Mouse (Mus musculus) heart, embryonic 14.5 days (tissue): Measurements from ENCODE around the gene Slc10a1. TPM values are rescaled to one million over a fixed set of nuclear protein-coding genes. Genes with fewer than 3 reads are reported as not detected.

ENCODE experiments used
- ATAC-seq: fragments of 200-750 bp; cut with Nextera tagmentation; 2 replicates; pipeline ENCODE4 v1.8.0; 2017; ENCODE audit warnings: low read depth, moderate TSS enrichment; ENCODE audit not compliant: insufficient number of reproducible peaks, insufficient read depth, low FRiP score
- H3K27ac ChIP-seq, 2 experiments: fragments of 200-500 bp in 1 of 2; fragments of 300-500 bp in 1 of 2; sonication (generic) in 1 of 2; replicated peaks in 1 of 2; 2 replicates each; pipeline ENCODE4 v1.5.1; 2012 to 2014; ENCODE audit warnings: low read depth in 2 of 2, low read length in 2 of 2, control low read depth in 1 of 2, mild to moderate bottlenecking in 1 of 2, mixed read lengths in 1 of 2; ENCODE audit not compliant: control insufficient read depth in 1 of 2, insufficient read depth in 1 of 2
- H3K27me3 ChIP-seq: fragments of 300-500 bp; sonication (generic); 2 replicates; pipeline ENCODE4 v1.6.1; 2014; ENCODE audit warnings: mild to moderate bottlenecking, low read length, control low read depth; ENCODE audit not compliant: control insufficient read depth, insufficient read depth
- H3K36me3 ChIP-seq: fragments of 300-500 bp; sonication (generic); 2 replicates; pipeline ENCODE4 v1.6.1; 2014; ENCODE audit warnings: mild to moderate bottlenecking, control low read depth, low read length, mixed read lengths; ENCODE audit not compliant: control insufficient read depth, insufficient read depth
- H3K4me1 ChIP-seq, 2 experiments: fragments of 200-500 bp in 1 of 2; fragments of 300-500 bp in 1 of 2; sonication (generic) in 1 of 2; 2 replicates each; pipeline ENCODE4 v1.6.1; 2012 to 2014; ENCODE audit warnings: low read length in 2 of 2, control low read depth in 1 of 2, mixed read lengths in 1 of 2; ENCODE audit not compliant: control insufficient read depth in 2 of 2, insufficient read depth in 2 of 2
- H3K4me2 ChIP-seq: fragments of 300-500 bp; sonication (generic); 2 replicates; pipeline ENCODE4 v1.6.1; 2014; ENCODE audit warnings: mild to moderate bottlenecking, low read length
- H3K4me3 ChIP-seq, 2 experiments: fragments of 200-500 bp in 1 of 2; fragments of 300-500 bp in 1 of 2; sonication (generic) in 1 of 2; 2 replicates each; pipeline ENCODE4 v1.5.1; 2012 to 2014; ENCODE audit warnings: low read length in 2 of 2, mild to moderate bottlenecking in 2 of 2, control low read depth in 1 of 2, low read depth in 1 of 2, moderate library complexity in 1 of 2; ENCODE audit not compliant: control insufficient read depth in 1 of 2, insufficient read depth in 1 of 2
- H3K9ac ChIP-seq: fragments of 300-500 bp; sonication (generic); 2 replicates; pipeline ENCODE4 v1.6.1; 2014; ENCODE audit warnings: mild to moderate bottlenecking, low read length
- H3K9me3 ChIP-seq: fragments of 300-500 bp; sonication (generic); 2 replicates; pipeline ENCODE4 v1.6.1; 2016; ENCODE audit warnings: low read length, control low read depth; ENCODE audit not compliant: control insufficient read depth
- WGBS: fragments of 180-500 bp; shearing (Covaris S2); extraction: QIAGEN DNeasy Blood & Tissue Kit; methylation state at CpG from one replicate; pipeline ENCODE4 v1.1.7; 2014; 5-methylcytosine and 5-hydroxymethylcytosine counted together
- polyA plus RNA-seq: library from polyadenylated mRNA; unstranded; fragments of >200 nt; fragmentation: Nextera tagmentation; extraction: Ambion mirVana; gene quantifications from 2 replicates; pipeline ENCODE4 v1.2.1, GENCODE M21; 2014

The Slc10a1 gene
- 0.58 and 0.74 TPM in 2 replicates for polyA plus RNA-seq

- no peaks in the 10 kb centered on the region for H3K27me3 ChIP-seq
- H3K9ac ChIP-seq = no peak within 1 kb of the TSS
- no peak within 1 kb of the TSS for H3K27ac ChIP-seq
- H3K4me2 ChIP-seq = no peak within 1 kb of the TSS
- no peaks in the 10 kb centered on the region for H3K9me3 ChIP-seq
- no peak within 1 kb of the TSS for H3K4me3 ChIP-seq
- H3K36me3 ChIP-seq = no peaks in the 10 kb centered on the region
- no peaks in the 10 kb centered on the region for H3K4me1 ChIP-seq
- ATAC-seq = no peak
- WGBS = 73% methylated on average over 5 of the region's 5 CpGs
These were observed at the start of gene Slc10a1 for GRCm38 (mm10) chr12:80968605-80969004. Gene Slc10a1 (minus strand): TSS chr12:80968705.

GRCm38 (mm10) chr12:81017624-81018023 is 49.1 kb upstream of the Slc10a1 start:
- WGBS = 81% methylated on average over 12 of the region's 12 CpGs
- Histone ChIP-seq H3K27me3 (no peaks in the 10 kb centered on the region), H3K9ac (no peak overlapping the region), H3K4me1 (peaks cover 4% of the 10 kb centered on the region in 2 experiments; a peak in 2 of 4 replicates), H3K9me3 (no peaks in the 10 kb centered on the region), H3K4me3 (no peak overlapping the region), H3K36me3 (no peaks in the 10 kb centered on the region), H3K27ac (no peak overlapping the region), H3K4me2 (no peak overlapping the region)
- ATAC-seq = no peak

GRCm38 (mm10) chr12:81013496-81013895 is 45.0 kb upstream of the Slc10a1 start:
- H3K27ac ChIP-seq = no peak overlapping the region
- WGBS = 47% methylated on average over 11 of the region's 11 CpGs
- peaks cover 4 to 9% of the 10 kb centered on the region in 2 experiments; a peak in 2 of 4 replicates for H3K4me1 ChIP-seq
- no peak for ATAC-seq
- no peaks in the 10 kb centered on the region for H3K9me3 ChIP-seq
- no peak overlapping the region for H3K4me3 ChIP-seq
- no peaks in the 10 kb centered on the region for H3K36me3 ChIP-seq
- no peak overlapping the region for H3K4me2 ChIP-seq
- H3K27me3 ChIP-seq = 0 out of 2 replicates have a peak, but pooled peaks cover 3% of the 10 kb centered on the region
- H3K9ac ChIP-seq = no peak overlapping the region; the same call in 1 of the 2 replicates

DNA sequence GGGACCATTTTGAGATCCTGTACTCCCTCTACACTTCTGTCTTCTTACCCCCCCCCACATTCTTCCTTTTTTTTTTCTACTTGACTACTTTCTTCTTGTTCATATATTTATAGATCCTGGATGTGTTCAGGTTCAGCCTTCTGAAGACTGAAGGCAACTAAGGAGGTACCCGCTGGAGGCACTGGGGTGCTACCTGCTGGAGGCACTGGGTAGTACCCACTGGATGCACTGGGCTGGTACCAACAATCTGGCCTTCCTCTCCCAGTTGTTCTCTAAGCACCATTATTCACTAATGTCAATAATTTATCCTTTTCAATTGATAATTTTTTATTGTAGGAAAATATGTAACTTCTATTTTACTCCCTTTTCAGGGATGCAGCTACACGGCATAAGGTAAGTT is 43.5 kb upstream of the Slc10a1 start:
- H3K9ac ChIP-seq = no peak overlapping the region
- no peak overlapping the region for H3K27ac ChIP-seq
- no peaks in the 10 kb centered on the region for H3K9me3 ChIP-seq
- no peaks in the 10 kb centered on the region for H3K36me3 ChIP-seq
- H3K4me3 ChIP-seq = no peak overlapping the region
- H3K27me3 ChIP-seq = 0 out of 2 replicates have a peak, but pooled peaks cover 3% of the 10 kb centered on the region
- 84% methylated on average over 2 of the region's 2 CpGs for WGBS
- no peak for ATAC-seq
- H3K4me1 ChIP-seq = peaks cover 4 to 9% of the 10 kb centered on the region in 2 experiments; a peak in 2 of 4 replicates
- no peak overlapping the region for H3K4me2 ChIP-seq

DNA sequence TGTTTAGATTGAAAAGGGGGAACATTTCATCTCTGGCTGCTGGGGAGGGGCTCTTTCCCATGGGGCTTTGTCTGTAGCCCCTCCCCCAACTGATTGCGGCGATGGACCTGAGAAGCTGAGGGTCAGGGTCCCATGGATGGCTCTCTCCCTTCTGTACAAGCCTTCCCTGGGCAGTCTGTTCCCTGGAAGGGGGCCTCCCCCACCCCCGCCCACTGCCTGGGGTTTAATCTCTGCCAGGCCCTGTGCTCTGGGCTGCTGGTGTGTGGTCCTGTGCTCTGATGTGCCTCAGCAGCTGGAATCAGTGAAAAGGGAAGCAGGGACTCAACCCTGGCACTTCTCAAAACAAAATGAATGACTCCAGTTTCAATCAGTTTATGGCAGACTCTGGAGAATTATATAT is 41.3 kb upstream of the Slc10a1 start:
- H3K36me3 ChIP-seq = no peaks in the 10 kb centered on the region
- H3K4me3 ChIP-seq = no peak overlapping the region
- no peak overlapping the region; the same call in 1 of the 2 replicates for H3K9ac ChIP-seq
- WGBS = 20% methylated on average over 3 of the region's 3 CpGs
- 0 out of 2 replicates have a peak, but pooled peaks cover 3% of the 10 kb centered on the region for H3K27me3 ChIP-seq
- H3K9me3 ChIP-seq = no peaks in the 10 kb centered on the region
- no peak for ATAC-seq
- peaks cover 4 to 9% of the 10 kb centered on the region in 2 experiments; a peak in 2 of 4 replicates for H3K4me1 ChIP-seq
- no peak overlapping the region for H3K4me2 ChIP-seq
- no peak overlapping the region for H3K27ac ChIP-seq

- Histone ChIP-seq H3K4me1 (0 out of 4 replicates have a peak, but pooled peaks cover 0 to 4% of the 10 kb centered on the region in 2 experiments), H3K4me3 (no peak overlapping the region), H3K9me3 (no peaks in the 10 kb centered on the region), H3K4me2 (no peak overlapping the region), H3K36me3 (no peaks in the 10 kb centered on the region), H3K27me3 (peaks cover 19% of the 10 kb centered on the region), H3K9ac (no peak overlapping the region), H3K27ac (no peak overlapping the region)
- whole genome bisulfite sequencing = 46% methylated on average over 13 of the region's 13 CpGs
- ATAC-seq = no peak
These were observed 34.5 kb upstream of the Slc10a1 start for GRCm38 (mm10) chr12:81002841-81003635.

- H3K9me3 ChIP-seq = no peaks in the 10 kb centered on the region
- 68% methylated on average over 4 of the region's 4 CpGs for WGBS
- H3K9ac ChIP-seq = no peak overlapping the region
- peaks cover 27% of the 10 kb centered on the region for H3K27me3 ChIP-seq
- H3K4me3 ChIP-seq = no peak overlapping the region
- H3K27ac ChIP-seq = no peak overlapping the region
- no peak for ATAC-seq
- 0 out of 4 replicates have a peak, but pooled peaks cover 0 to 4% of the 10 kb centered on the region in 2 experiments for H3K4me1 ChIP-seq
- H3K4me2 ChIP-seq = no peak overlapping the region
- no peaks in the 10 kb centered on the region for H3K36me3 ChIP-seq
These were observed 32.4 kb upstream of the Slc10a1 start for GRCm38 (mm10) chr12:81000924-81001323.
